Mouse (Mus musculus) left cerebral cortex, postnatal 10 days (tissue): ENCODE data around the gene Dydc1. TPM values are rescaled to one million over a fixed set of nuclear protein-coding genes. Genes with fewer than 3 reads are reported as not detected.

ENCODE experiments used
- DNase-seq, 2 experiments: peaks; one replicate each; pipeline ENCODE4 v3.0.0; 2021 to 2022; ENCODE audit warnings: low spot score in 2 of 2, mixed read lengths in 1 of 2; ENCODE audit errors: extremely low spot score in 1 of 2
- intact Hi-C: fragments of 180-260 bp; cut with DNase I; formaldehyde crosslinking; loops from one replicate; pipeline ENCODE4 v1.15.1; 2025
- total RNA-seq, 2 experiments: library from RNA; stranded (reverse); gene quantifications; 2 replicates each; pipeline ENCODE4 v1.2.3; 2021

Gene Dydc1
- total RNA-seq, 2 experiments from 2014 or later = not detected

GRCm38 (mm10) chr14:41090777-41091176, 18.1 kb downstream of the Dydc1 start:
- no peak for DNase-seq
- intact Hi-C loops = no loop called here

GRCm38 (mm10) chr14:41094114-41094513, 21.4 kb downstream of the Dydc1 start:
- no peak for DNase-seq
- intact Hi-C loops = no loop called here

- DNase-seq = no peak
- intact Hi-C loops = no loop called here
Measured at GRCm38 (mm10) chr14:41096296-41096860, 23.7 kb downstream of the Dydc1 start.

- no peak for DNase-seq
- intact Hi-C loops = no loop called here
Measured at GRCm38 (mm10) chr14:41098726-41099125, 26.0 kb downstream of the Dydc1 start.

GRCm38 (mm10) chr14:41100712-41101111, 28.0 kb downstream of the Dydc1 start:
- intact Hi-C loops = no loop called here
- DNase-seq = no peak

- DNase-seq = no peak
- intact Hi-C loops = no loop called here
Measured at GRCm38 (mm10) chr14:41101242-41101641, 28.5 kb downstream of the Dydc1 start.

- no peak for DNase-seq
- intact Hi-C loops = no loop called here
Measured at GRCm38 (mm10) chr14:41102269-41102668, 29.6 kb downstream of the Dydc1 start.

GRCm38 (mm10) chr14:41104853-41105444, 32.2 kb downstream of the Dydc1 start, which contains the start of gene Mat1a:
Mat1a (plus strand) TSS chr14:41105035.
- DNase-seq = no peak
- intact Hi-C loops = no loop called here

- intact Hi-C loops = no loop called here
- DNase-seq = no peak
Measured at GRCm38 (mm10) chr14:41111031-41111668, 38.4 kb downstream of the Dydc1 start.

- intact Hi-C loops = no loop called here
- no peak for DNase-seq
Measured at GRCm38 (mm10) chr14:41112944-41113343, 40.2 kb downstream of the Dydc1 start.

- intact Hi-C loops = no loop called here
- no peak for DNase-seq
Measured at GRCm38 (mm10) chr14:41116271-41116670, 43.6 kb downstream of the Dydc1 start.

GRCm38 (mm10) chr14:41124683-41125082, 52.0 kb downstream of the Dydc1 start:
- intact Hi-C loops = no loop called here
- no peak for DNase-seq

GRCm38 (mm10) chr14:41127997-41128396, 55.3 kb downstream of the Dydc1 start:
- DNase-seq = peak in 1 of 2 experiments; percentile 36

GRCm38 (mm10) chr14:41131540-41131939, 58.8 kb downstream of the Dydc1 start, which contains the start of gene Sftpa1:
Sftpa1 (plus strand) TSS chr14:41131782.
- DNase-seq = no peak
- intact Hi-C loops = no loop called here

More at GRCm38 (mm10) chr14:41127997-41128396, 55.3 kb downstream of the Dydc1 start:
- intact Hi-C loops = no loop called here

GRCm38 (mm10) chr14:41137006-41137405, 64.3 kb downstream of the Dydc1 start:
- intact Hi-C loops = no loop called here
- no peak for DNase-seq

GRCm38 (mm10) chr14:41140686-41141085, 68.0 kb downstream of the Dydc1 start:
- DNase-seq = no peak
- intact Hi-C loops = no loop called here
